Mouse (Mus musculus) kidney, postnatal 14 days (tissue): Measurements from ENCODE around the gene Tbc1d30.

Source experiments
- DNase-seq: peaks from one replicate; pipeline ENCODE4 v3.0.0; 2022; ENCODE audit warnings: mixed read lengths

Gene Tbc1d30

GRCm38 (mm10) chr10:121216804-121217203 is 134.3 kb downstream of the Tbc1d30 start:
- DNase-seq: no peak
